Mouse (Mus musculus): ENCODE data around the gene Ntrk3.

Ntrk3 gene

GRCm38 (mm10) chr7:78737614-78738210 is at the start of gene Ntrk3:
TSS of gene Ntrk3 (minus strand) at chr7:78738012.
- no peak for DNase-seq

- no peak for DNase-seq
Measured at GRCm38 (mm10) chr7:78785906-78786305, 48.1 kb upstream of the Ntrk3 start.

GRCm38 (mm10) chr7:78782639-78783581 is 45.1 kb upstream of the Ntrk3 start, which contains the start of the genes Mrps11 and Mrpl46:
TSS of gene Mrps11 (plus strand) at chr7:78783119.
TSS of gene Mrpl46 (minus strand) at chr7:78783531.
- peak; percentile 92 for DNase-seq

GRCm38 (mm10) chr7:78778741-78779140 is 40.9 kb upstream of the Ntrk3 start:
- DNase-seq, result no peak

GRCm38 (mm10) chr7:78770936-78771335 is 33.1 kb upstream of the Ntrk3 start:
- no peak for DNase-seq

GRCm38 (mm10) chr7:78769075-78769652 is 31.4 kb upstream of the Ntrk3 start:
- DNase-seq, result no peak

- no peak for DNase-seq
Measured at GRCm38 (mm10) chr7:78767929-78768531, 30.2 kb upstream of the Ntrk3 start.

GRCm38 (mm10) chr7:78766019-78766683 is 28.3 kb upstream of the Ntrk3 start:
- DNase-seq, result peak; percentile 62

GRCm38 (mm10) chr7:78765215-78765631 is 27.4 kb upstream of the Ntrk3 start:
- DNase-seq, result no peak

GRCm38 (mm10) chr7:78763801-78764200 is 26.0 kb upstream of the Ntrk3 start:
- DNase-seq, result no peak

- DNase-seq, result no peak
Measured at GRCm38 (mm10) chr7:78754458-78755000, 16.7 kb upstream of the Ntrk3 start.

- DNase-seq, result no peak
Measured at GRCm38 (mm10) chr7:78753752-78754457, 16.1 kb upstream of the Ntrk3 start.

GRCm38 (mm10) chr7:78752961-78753360 is 15.1 kb upstream of the Ntrk3 start:
- DNase-seq, result no peak

- DNase-seq, result no peak
Measured at GRCm38 (mm10) chr7:78743731-78744385, 6.0 kb upstream of the Ntrk3 start.

- DNase-seq, result no peak
Measured at GRCm38 (mm10) chr7:78739351-78740000, 1.7 kb upstream of the Ntrk3 start.

GRCm38 (mm10) chr7:78737196-78737595 is 616 bp downstream of the Ntrk3 start:
- DNase-seq, result no peak

GRCm38 (mm10) chr7:78731391-78731790 is 6.4 kb downstream of the Ntrk3 start:
- DNase-seq, result no peak

- no peak for DNase-seq
Measured at GRCm38 (mm10) chr7:78724591-78724990, 13.2 kb downstream of the Ntrk3 start.

- no peak for DNase-seq
Measured at GRCm38 (mm10) chr7:78722051-78722450, 15.8 kb downstream of the Ntrk3 start.

Data from liver (tissue).